Mouse (Mus musculus) thymus, adult 2 months (tissue): ENCODE data around the gene Crocc.

Experiments
- CTCF ChIP-seq: fragments of 200-500 bp; IDR thresholded peaks from 2 replicates; pipeline ENCODE4 v1.5.1; 2012; ENCODE audit warnings: mild to moderate bottlenecking, control low read depth, low read length, moderate library complexity, borderline replicate concordance; ENCODE audit not compliant: control insufficient read depth, poor library complexity, insufficient read depth; ENCODE audit errors: extremely low read depth
- POLR2A ChIP-seq: fragments of 200-500 bp; IDR thresholded peaks from 2 replicates; pipeline ENCODE4 v1.6.1; 2012; ENCODE audit warnings: mild to moderate bottlenecking, low read length, control low read depth, moderate library complexity; ENCODE audit not compliant: control insufficient read depth, poor library complexity, insufficient read depth; ENCODE audit errors: extremely low read depth

- TF ChIP-seq CTCF = no peak
- no peak for TF ChIP-seq POLR2A
Observed at GRCm38 (mm10) chr4:141020811-141021613, 39.3 kb downstream of the Crocc start.
